Mouse (Mus musculus) bone marrow macrophage, adult 2 months (primary cell): ENCODE results near the gene Apof. TPM values are rescaled to one million over a fixed set of nuclear protein-coding genes. Genes with fewer than 3 reads are reported as not detected.

ENCODE experiments used
- H3K27ac ChIP-seq: 2 replicates; pipeline ENCODE4 v1.5.1; 2012; ENCODE audit warnings: low read depth, low read length; ENCODE audit not compliant: insufficient read depth
- H3K4me1 ChIP-seq: 2 replicates; pipeline ENCODE4 v1.6.1; 2012; ENCODE audit warnings: low read length; ENCODE audit not compliant: control insufficient read depth, insufficient read depth
- H3K4me3 ChIP-seq: 2 replicates; pipeline ENCODE4 v1.5.1; 2012; ENCODE audit warnings: mild to moderate bottlenecking, low read length, moderate library complexity; ENCODE audit not compliant: insufficient read depth
- CTCF ChIP-seq: IDR thresholded peaks from 2 replicates; pipeline ENCODE4 v1.5.1; 2012; ENCODE audit warnings: low read depth, mild to moderate bottlenecking, low read length, moderate library complexity
- POLR2A ChIP-seq: IDR thresholded peaks from 2 replicates; pipeline ENCODE4 v1.6.1; 2012; ENCODE audit warnings: mild to moderate bottlenecking, low read depth, low read length, borderline replicate concordance
- polyA plus RNA-seq: library from polyadenylated mRNA; stranded (reverse); fragments of >200 nt; gene quantifications from 2 replicates; pipeline ENCODE4 v1.2.4, GENCODE M21; 2012; ENCODE audit not compliant: missing spikeins, insufficient read depth, insufficient read length

Gene Apof
- polyA plus RNA-seq, 1 experiment = not detected

- Histone ChIP-seq H3K4me3 (no peak overlapping the region), H3K27ac (no peak overlapping the region), H3K4me1 (no peaks in the 10 kb centered on the region)
- TF ChIP-seq CTCF (no peak), POLR2A (no peak)
These were observed 47.1 kb downstream of the Apof start for GRCm38 (mm10) chr10:128315578-128315977.

Other genes with a start within 250 kb of the Apof start
- 540 and 609 TPM in 2 replicates for gene Naca, start 233.1 kb upstream of the Apof start, polyA plus RNA-seq
- gene Ptges3, start 209.7 kb upstream of the Apof start, polyA plus RNA-seq = 152 and 160 TPM in 2 replicates
- 483 and 528 TPM in 2 replicates for gene Atp5b, start 185.4 kb upstream of the Apof start, polyA plus RNA-seq
- 49.0 and 52.9 TPM in 2 replicates for gene Baz2a, start 177.1 kb upstream of the Apof start, polyA plus RNA-seq
- 39.4 and 39.8 TPM in 2 replicates for gene Rbms2, start 88.4 kb upstream of the Apof start, polyA plus RNA-seq
- gene Gls2, start 74.2 kb upstream of the Apof start, polyA plus RNA-seq = not detected in 2 replicates
- gene Spryd4, start 56.9 kb upstream of the Apof start, polyA plus RNA-seq = 5.3 and 6.1 TPM in 2 replicates
- gene Mip, start 42.8 kb upstream of the Apof start, polyA plus RNA-seq = not detected in 2 replicates
- 6.4 and 10.7 TPM in 2 replicates for gene Timeless, start 36.6 kb upstream of the Apof start, polyA plus RNA-seq
- gene Apon, start 14.6 kb upstream of the Apof start, polyA plus RNA-seq = not detected in 2 replicates
- 89.6 and 94.6 TPM in 2 replicates for gene Stat2, start 1.9 kb downstream of the Apof start, polyA plus RNA-seq
- not detected in 2 replicates for gene Il23a, start 30.1 kb downstream of the Apof start, polyA plus RNA-seq
- gene Pan2, start 34.7 kb downstream of the Apof start, polyA plus RNA-seq = 14.3 and 15.2 TPM in 2 replicates
- gene Cnpy2, start 53.8 kb downstream of the Apof start, polyA plus RNA-seq = 78.6 and 82.6 TPM in 2 replicates
- 98.1 and 109 TPM in 2 replicates for gene Cs, start 69.1 kb downstream of the Apof start, polyA plus RNA-seq
- gene Coq10a, start 100.3 kb downstream of the Apof start, polyA plus RNA-seq = 40.6 and 46.1 TPM in 2 replicates
- gene Ankrd52, start 108.4 kb downstream of the Apof start, polyA plus RNA-seq = 33.1 and 34.8 TPM in 2 replicates
- gene Slc39a5, start 132.6 kb downstream of the Apof start, polyA plus RNA-seq = not detected in 2 replicates
- 47.2 and 62.7 TPM in 2 replicates for gene Nabp2, start 142.8 kb downstream of the Apof start, polyA plus RNA-seq
- 42.6 and 47.6 TPM in 2 replicates for gene Rnf41, start 143.0 kb downstream of the Apof start, polyA plus RNA-seq
- 101 and 105 TPM in 2 replicates for gene Smarcc2, start 190.6 kb downstream of the Apof start, polyA plus RNA-seq
- gene Myl6, start 225.5 kb downstream of the Apof start, polyA plus RNA-seq = 1,186 and 1,257 TPM in 2 replicates
- 2.5 and 3.9 TPM in 2 replicates for gene Myl6b, start 230.0 kb downstream of the Apof start, polyA plus RNA-seq